Mouse (Mus musculus): ENCODE measurements at regions not wholly inside any gene's neighbourhood (a gene's known extent, or its start where the extent isn't known, plus 50 kb on each side); places are given as distances from the start of the nearest gene placed in this dataset.

DNA sequence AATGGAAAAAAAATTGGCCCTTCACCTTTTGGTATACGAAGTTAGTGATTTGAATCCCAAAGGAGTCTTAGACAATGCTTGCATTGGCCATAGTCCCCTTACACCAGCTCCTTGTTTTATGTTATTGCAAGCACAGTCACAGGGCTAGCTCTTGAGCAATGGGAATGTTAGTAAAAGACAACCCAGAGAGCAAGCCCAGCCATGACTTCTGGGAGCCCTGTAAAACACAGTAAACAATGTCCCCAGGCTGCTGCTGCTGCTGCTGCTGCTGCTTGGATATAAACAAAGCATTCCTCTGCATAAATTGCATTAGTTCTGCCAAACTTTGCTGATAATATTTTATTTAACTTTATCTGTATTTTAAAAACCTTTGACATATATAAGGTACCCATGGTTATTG is 334.0 kb downstream of the Med10 start:
- no peak for DNase-seq

DNA sequence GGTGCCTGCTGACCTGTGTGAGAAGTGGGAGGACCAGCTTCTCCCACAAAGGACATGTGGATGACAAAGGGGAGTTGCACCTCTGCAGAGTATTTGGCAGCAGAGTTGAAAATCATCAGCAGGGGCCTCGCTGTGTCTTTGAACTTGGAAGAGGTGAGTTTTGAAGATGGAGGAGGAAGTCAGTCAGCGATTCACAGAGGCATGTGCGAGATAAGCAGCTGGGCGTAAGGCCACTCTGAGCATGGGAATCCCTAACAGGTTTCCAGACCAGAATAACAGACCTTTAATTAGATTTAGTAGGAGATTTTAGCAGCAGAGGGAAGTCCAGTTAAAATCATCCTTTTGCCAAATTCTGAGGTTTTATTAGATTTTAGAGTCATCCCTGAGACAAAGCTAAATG is 342.3 kb downstream of the Med10 start:
- DNase-seq, result no peak

- no peak for DNase-seq
Measured at GRCm38 (mm10) chr13:70145466-70145865, 343.3 kb downstream of the Med10 start.

- no peak for DNase-seq
Measured at GRCm38 (mm10) chr13:70149041-70149898, 347.1 kb downstream of the Med10 start.

DNA sequence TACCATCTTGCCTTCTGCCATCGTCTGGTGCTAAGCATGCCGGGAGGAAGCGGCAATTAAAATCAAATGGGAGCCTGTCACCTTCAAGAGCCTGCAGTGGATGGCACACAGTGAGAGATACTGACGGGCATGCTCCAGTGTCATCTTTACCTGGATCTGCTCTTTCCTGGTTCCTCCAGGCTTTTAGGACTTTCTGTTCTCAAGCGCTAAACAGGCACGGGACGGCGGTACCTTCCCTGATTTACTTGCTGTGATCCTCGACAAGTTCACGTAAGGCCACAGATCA is 347.6 kb downstream of the Med10 start:
- DNase-seq, result no peak

DNA sequence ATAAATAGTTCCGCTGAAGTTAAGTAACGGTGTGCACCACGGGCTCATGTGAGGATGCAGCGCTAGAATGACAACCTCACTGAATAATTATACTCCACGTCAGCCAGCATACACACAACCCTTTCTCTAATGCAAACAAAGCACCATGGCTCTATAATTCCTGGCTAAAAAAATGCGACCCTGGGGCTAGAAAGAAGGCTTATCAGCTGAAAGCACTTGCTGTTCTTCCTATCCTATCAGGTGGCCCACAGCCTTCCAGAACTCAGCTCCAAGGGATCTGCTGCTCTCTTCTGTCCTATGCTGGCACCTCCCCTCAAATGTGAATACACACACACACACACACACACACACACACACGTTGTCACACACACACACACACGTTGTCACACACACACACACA is 350.9 kb downstream of the Med10 start:
- no peak for DNase-seq

GRCm38 (mm10) chr13:70155596-70155995 is 353.4 kb downstream of the Med10 start:
- DNase-seq, result no peak

DNA sequence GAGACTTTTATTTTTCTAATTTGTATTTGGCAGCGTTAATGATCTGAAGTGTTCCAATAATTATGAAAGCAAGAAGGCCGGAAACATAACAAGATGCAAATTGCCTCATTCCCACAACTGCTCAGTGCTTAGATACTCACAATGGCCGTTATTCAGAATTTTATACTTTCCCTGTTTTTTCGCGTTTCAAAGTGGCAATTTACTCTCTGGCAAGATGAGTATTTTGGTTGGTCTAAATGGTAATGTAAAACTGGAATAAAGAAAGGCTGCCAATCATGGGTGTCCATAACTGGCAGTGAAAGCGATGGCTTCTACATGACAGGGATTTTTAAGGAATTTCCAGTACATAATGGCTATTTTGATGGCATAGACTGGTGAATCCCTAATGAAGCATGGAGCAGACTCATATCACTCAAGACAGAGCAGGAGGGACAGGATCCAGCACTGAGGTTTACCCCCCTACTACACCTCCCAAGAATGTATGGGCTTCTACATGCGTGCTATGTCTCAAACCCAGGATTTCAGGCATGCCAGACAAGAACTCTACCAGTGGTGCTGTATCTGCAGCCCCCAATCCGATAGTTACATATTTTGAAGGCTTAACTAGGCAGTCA is 354.9 kb downstream of the Med10 start:
- DNase-seq, result no peak

GRCm38 (mm10) chr13:70159065-70159464 is 356.9 kb downstream of the Med10 start:
- no peak for DNase-seq

DNA sequence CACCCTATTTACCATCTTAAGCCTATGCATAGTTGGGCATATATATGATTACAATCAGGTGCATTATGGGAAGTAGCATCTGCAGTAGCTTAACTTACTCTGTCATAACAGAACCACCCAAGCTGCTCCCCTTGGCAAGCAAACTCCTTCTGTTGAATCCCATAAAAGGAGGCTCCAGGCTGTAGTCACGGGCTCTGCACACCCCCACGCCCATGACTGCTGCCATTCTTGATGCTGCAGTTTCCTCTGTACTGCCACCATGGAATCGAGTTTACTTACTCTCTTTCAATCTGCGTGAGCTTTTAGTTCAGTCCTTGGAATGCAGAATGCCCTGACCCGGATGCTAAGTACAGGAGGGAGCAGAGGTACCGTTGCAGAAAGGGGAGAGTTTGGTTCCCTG is 357.4 kb downstream of the Med10 start:
- no peak for DNase-seq

- no peak for DNase-seq
Measured at GRCm38 (mm10) chr13:70162115-70162514, 359.9 kb downstream of the Med10 start.

DNA sequence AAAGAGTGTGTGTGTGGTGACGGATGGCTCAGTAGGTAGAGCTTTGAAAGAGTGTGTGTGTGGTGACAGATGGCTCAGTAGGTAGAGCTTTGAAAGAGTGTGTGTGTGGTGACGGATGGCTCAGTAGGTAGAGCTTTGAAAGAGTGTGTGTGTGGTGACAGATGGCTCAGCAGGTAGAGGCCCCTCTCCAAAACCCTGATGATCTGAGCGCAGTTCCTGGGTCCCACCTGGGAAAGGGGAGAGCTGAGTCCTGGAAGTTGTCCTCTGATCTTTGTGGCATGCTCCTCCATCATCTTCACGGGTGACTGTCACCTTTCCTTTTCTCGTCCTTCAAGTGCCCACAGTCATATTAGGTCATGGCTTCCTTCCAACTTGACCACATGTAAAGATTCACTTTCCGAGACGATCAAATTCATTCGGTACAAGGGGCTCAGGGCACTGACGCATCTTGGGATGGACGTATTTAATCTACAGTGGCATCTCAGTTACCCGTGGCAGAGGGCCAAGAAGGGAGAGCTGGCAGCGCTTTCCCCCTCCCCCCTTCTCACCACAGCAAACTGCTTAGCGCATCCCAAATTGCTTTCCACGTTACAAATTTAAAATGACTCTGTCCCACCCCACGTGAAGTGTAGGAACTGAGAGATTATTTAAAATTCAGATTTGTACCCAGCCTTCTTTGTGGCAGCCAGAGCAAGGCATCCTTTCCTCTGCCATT is 363.5 kb downstream of the Med10 start:
- DNase-seq, result no peak

DNA sequence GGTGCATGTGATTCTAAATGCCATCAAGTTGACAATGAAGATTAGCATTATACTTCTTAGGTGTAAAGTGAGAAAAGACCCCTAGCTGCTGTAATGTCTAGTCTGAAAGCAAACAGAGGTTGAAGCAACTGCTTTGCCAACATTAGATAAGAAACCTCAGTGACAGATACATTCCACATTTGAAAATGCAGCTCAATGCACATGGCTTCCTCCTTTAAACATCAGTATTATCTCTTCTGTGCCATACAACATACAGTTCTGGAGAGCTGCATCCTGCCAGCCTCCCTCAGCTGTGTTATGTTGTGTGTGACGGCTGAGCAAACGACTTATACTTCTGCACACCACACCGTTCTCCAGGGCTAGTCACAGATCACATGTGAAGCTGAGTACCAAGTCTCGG is 365.6 kb downstream of the Med10 start:
- no peak for DNase-seq

- no peak for DNase-seq
Measured at GRCm38 (mm10) chr13:70168906-70169305, 366.7 kb downstream of the Med10 start.

DNA sequence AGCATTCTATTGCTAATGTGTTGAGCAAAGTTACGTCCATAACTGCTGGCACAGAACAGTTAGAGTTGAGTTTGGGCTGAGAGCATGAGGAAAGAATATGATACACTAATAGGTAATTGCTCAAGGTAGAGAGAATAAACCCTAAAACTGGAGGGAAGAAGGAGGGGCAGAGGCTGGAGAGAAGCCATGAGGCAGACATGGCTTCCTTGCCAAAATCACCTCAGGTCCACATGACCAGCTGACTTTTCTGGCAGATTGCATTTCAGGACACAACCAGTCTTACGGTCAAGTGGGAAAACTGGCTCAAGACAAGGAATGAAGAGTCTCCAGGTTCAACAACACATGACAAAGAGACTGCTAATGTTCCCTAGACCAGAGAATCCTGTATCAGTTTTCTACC is 374.9 kb downstream of the Med10 start:
- no peak for DNase-seq

GRCm38 (mm10) chr13:70178073-70178491 is 375.9 kb downstream of the Med10 start:
- no peak for DNase-seq

GRCm38 (mm10) chr13:70190978-70191377 is 388.8 kb downstream of the Med10 start:
- DNase-seq, result no peak

DNA sequence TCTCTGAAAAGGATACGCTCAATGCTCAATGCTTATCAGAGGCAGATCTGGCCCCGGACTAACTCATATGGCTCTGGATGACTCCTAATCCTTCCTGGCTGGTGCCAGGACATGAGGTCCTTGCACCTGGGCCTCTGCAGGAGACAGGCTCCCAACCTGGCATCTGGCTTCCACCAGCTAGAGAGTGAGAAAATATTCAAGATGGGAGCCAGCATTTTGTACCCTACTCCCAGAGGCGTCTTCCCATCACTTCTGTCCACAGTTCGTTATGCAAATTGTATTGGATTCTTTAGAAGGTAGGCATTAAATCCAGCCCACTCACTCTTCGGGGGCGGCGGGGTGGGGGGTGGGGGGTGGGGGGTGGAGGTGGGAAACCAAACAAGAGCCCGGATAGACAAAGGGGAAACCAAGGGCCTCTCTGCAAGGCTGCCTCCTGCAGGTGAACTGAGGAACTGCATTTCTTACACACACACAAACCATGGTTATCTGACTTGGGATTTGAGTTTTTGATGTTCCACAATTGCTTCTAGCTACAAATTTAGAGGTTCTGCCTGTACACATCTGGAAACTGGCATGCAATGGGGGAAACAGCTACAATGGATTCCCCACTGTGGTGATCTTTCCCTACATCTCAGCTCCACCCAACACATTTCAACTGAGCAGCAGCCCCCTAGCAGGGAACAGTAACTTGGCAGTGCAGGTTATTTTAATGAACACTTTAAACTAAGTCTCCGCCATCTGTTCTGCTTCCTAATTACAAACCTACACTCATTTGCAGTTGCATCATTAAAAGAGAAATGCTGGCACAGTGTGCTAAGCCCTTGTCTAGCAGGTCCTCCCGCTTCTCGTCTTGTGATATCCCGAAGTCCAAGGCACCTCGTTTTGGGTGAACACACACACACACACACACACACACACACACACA is 390.2 kb downstream of the Med10 start:
- DNase-seq, result no peak

DNA sequence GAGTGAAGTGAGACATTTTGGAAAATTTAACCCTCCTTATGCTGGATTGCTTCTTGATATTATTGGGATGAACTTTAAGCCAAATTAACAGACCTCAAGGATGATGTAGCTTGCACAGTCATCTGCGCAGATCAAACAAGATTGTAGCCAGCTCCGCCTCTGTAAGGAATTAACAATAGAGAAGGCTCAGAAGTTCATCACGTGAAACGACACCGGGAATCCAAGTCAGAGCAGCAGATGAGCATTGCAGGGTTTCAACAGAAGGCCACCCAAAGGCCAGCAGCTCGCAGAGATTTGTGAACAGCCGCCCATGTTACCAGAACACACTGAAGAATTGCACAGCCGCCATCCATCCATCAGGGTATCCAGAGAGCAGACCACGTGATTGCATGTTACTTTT is 391.1 kb downstream of the Med10 start:
- DNase-seq, result no peak

GRCm38 (mm10) chr13:70195854-70196253 is 393.7 kb downstream of the Med10 start:
- DNase-seq, result no peak

- DNase-seq, result no peak
Measured at GRCm38 (mm10) chr13:70198638-70199037, 396.4 kb downstream of the Med10 start.

GRCm38 (mm10) chr13:70199087-70199486 is 396.9 kb downstream of the Med10 start:
- DNase-seq, result no peak

GRCm38 (mm10) chr13:70205334-70205733 is 403.1 kb downstream of the Med10 start:
- no peak for DNase-seq
